Mouse (Mus musculus): ENCODE measurements around the gene Cyp4v3.

DNA sequence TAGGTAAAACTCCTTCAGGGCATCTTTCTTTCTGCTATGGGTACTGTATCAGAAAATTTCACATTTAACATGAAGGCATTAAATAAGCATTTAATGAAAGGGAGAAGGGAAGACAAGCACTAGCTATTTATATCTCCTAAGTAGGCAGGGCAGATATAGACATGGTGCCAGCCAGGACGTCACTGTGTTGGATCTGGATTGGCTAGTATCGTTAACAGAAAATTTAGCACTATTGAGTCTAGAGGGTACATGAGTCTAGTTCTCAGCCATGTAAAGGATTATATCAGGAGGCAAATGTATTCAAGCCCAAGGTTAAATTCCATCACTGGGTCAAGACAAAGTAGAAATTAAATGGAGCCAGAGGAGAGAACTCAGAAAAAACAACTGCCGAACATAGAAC lies 41.1 kb upstream of the Cyp4v3 start:
- no peak for TF ChIP-seq JUND (IDR thresholded peaks at IDR 0.05; ENCODE audit: low read depth, low read length)
- TF ChIP-seq CTCF (IDR thresholded peaks at IDR 0.05 in 2 of 3, conservative IDR thresholded peaks at IDR 0.05 in 1 of 3; ENCODE audit: control insufficient read depth in 1 of 3, insufficient read depth in 1 of 3, low read depth in 2 of 3, low read length in 3 of 3, poor library complexity in 1 of 3, severe bottlenecking in 1 of 3), result no peak
- TF ChIP-seq TBP (IDR thresholded peaks at IDR 0.05; ENCODE audit: low read depth, low read length), result no peak
- no peak for TF ChIP-seq MAFK (IDR thresholded peaks at IDR 0.05; ENCODE audit: borderline replicate concordance, low read depth, low read length)
- TF ChIP-seq ZNF384 (IDR thresholded peaks at IDR 0.05; ENCODE audit: low read depth, low read length), result no peak
- TF ChIP-seq NRF1 (IDR thresholded peaks at IDR 0.05; ENCODE audit: insufficient read depth, low read depth, low read length, poor library complexity, severe bottlenecking), result no peak

All from MEL (cell line).